Mouse (Mus musculus) right cerebral cortex, adult 18-20 months (tissue): Measurements from ENCODE around the gene Rpl11.
"Not testable (repeated sequence)": the region's sequence is repeated elsewhere in the genome, so short reads cannot be mapped to it uniquely, and the experiment has no call there.

Experiments used
- DNase-seq: peaks from one replicate; pipeline ENCODE4 v3.0.0; 2022; ENCODE audit warnings: mixed read lengths

Gene Rpl11

DNA sequence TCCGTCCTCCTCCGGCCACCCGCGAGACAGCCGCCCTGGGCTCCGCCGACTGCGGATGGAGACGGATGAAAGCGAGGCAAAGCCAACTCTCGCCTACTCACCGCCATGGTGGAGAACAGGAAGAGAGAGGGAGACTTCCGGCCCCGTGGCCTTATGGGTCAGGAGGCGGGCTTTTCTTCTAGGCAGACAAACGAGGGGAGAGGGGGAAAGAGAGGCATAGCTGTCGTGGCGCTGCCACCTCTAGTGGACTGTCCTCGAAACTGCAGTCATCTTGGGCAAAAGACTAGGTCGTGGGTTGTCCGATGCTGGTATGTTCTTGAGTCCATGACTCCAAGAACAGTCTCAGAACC lies at the start of gene Rpl11:
Rpl11 (minus strand) TSS at position 182 of the 350 bp plus-strand sequence.
- peak; percentile 95 for DNase-seq

GRCm38 (mm10) chr4:136101753-136102152 lies 48.5 kb upstream of the Rpl11 start:
- not testable (repeated sequence) for DNase-seq

DNA sequence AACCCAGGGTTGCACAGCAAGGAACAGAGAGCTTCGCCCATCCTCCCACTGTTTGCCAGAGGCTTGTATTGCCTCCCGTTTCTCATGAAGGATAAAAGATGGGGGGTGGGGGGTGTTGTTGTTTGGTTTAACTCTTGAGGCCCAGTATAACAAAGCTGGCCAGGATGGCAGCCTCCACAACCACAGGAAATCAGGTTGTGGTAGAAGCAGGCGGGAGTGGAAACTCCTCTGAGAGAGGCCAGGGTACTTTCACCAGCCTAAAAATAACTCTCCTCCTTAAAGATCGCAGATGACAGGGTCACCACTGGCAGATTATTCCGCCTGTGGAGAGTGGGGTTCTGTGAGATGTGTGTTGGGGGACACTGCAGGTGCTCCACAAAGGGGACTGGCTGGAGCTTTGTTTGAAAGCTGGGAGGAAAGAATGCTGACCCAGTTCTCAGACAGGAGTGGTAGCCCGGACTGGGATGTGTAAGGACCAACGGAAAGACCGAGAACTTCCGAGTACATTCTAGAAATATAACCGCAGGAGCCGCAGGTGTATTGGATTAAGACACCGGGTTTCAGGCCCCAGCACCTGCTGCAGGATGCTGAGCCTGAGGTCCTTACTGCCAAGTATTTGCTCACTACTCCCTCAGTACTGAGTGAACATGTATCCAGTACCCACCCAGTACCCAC lies 47.3 kb upstream of the Rpl11 start:
- no peak for DNase-seq

GRCm38 (mm10) chr4:136098446-136098845 lies 45.2 kb upstream of the Rpl11 start:
- DNase-seq = no peak

- no peak for DNase-seq
Measured at GRCm38 (mm10) chr4:136096446-136097113, 43.4 kb upstream of the Rpl11 start.

- DNase-seq = no peak
Measured at GRCm38 (mm10) chr4:136095490-136096105, 42.4 kb upstream of the Rpl11 start.

GRCm38 (mm10) chr4:136094519-136095219 lies 41.4 kb upstream of the Rpl11 start:
- DNase-seq = peak; percentile 24

GRCm38 (mm10) chr4:136092498-136092897 lies 39.3 kb upstream of the Rpl11 start:
- DNase-seq = no peak

- no peak for DNase-seq
Measured at GRCm38 (mm10) chr4:136091346-136091745, 38.1 kb upstream of the Rpl11 start.

- no peak for DNase-seq
Measured at GRCm38 (mm10) chr4:136089748-136090583, 36.7 kb upstream of the Rpl11 start.

DNA sequence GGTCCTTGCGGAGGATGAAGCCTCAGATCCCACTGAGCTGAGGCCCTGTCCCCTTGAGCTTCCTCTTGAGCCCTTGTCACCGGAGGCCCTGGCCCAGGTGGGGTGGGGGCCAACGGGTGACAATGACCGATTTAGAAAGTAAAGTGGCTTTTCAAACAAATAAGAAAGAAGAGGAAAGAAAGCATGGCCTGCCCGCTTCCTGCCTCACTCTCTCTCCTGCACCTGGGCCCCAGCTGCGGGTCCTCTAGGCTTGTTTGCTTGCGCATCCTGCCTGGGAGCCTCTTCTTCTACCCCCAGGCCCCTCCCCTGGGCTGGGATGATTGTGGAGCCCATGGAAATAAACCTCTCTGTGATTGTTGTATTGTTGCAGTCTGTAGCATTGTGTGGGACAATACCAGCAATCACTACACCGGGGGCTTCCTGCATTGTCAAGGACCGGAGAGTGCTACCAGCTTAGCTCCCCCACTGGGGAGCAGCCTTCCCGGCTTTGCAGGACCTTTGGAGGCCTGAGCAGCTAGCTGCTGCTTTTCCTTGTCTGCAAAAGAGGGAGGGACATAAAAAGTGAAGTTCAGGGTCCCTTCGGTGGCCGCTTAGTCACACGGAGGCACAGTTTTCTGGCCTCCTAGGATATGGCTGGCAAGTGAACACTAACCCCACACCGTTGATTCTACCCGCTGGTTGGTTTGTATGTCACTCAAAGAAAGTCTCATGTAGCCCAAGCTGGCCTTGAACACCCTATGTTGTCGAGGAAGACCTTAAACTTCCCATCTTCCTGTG lies 35.9 kb upstream of the Rpl11 start:
- DNase-seq = no peak

- no peak for DNase-seq
Measured at GRCm38 (mm10) chr4:136088364-136088763, 35.1 kb upstream of the Rpl11 start.

- DNase-seq = no peak
Measured at GRCm38 (mm10) chr4:136087261-136087660, 34.0 kb upstream of the Rpl11 start.

- DNase-seq = no peak
Measured at GRCm38 (mm10) chr4:136084840-136085239, 31.6 kb upstream of the Rpl11 start.

- DNase-seq = no peak
Measured at GRCm38 (mm10) chr4:136083269-136084105, 30.3 kb upstream of the Rpl11 start.

- peak; percentile 31 for DNase-seq
Measured at GRCm38 (mm10) chr4:136081729-136082128, 28.5 kb upstream of the Rpl11 start.

GRCm38 (mm10) chr4:136078649-136079048 lies 25.4 kb upstream of the Rpl11 start:
- no peak for DNase-seq

GRCm38 (mm10) chr4:136076776-136077538 lies 23.7 kb upstream of the Rpl11 start:
- DNase-seq = no peak

GRCm38 (mm10) chr4:136071178-136071714 lies 18.0 kb upstream of the Rpl11 start:
- DNase-seq = peak; percentile 64

DNA sequence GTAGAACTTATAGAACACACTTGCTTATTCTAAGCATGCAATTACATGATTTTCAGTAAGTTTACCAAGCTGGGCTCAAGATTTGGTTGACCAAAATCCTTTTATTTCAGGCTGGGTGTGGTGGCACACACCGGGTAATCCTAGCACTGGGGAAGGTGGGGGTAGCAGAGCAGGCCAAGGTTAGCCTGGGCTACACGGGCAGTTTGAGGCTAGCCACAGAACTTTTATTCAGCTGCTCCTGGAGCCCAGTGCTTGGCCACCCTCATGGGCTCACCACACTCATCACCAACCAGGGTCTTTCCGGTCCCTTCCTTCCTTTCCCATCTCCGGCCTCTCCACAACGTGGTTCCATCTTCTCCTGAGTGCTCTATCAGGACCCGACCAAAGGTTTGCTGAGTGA lies 17.4 kb upstream of the Rpl11 start:
- no peak for DNase-seq
